Mouse (Mus musculus) 3134 (cell line): ENCODE results near the gene Gtsf2.

Experiments
- DNase-seq: peaks from one replicate; pipeline ENCODE4 v3.0.0-alpha.2; 2011; ENCODE audit warnings: low spot score; ENCODE audit not compliant: insufficient read length; ENCODE audit errors: extremely low read depth

Gtsf2 gene

GRCm38 (mm10) chr15:103401361-103401760, 46.9 kb downstream of the Gtsf2 start:
- DNase-seq, result no peak

DNA sequence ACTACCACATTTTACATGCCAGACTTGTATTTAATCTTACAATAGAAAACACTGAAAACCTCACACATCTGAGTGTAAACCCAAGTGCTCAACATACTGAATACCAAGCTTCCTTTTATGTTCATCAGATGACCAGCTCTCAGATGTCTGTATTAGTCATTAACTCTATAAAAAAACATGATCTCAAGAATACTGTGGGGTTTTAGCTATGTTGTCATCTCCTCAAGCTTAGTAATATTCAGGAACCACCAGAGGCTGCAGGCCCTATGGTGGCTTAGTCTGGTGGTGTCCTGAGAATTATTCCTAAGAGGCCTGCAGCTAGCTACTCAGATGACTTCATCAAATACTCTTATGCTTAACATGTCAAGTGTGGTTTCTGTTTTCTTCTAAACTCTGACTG, 54.7 kb downstream of the Gtsf2 start:
- peak; percentile 45 for DNase-seq
